Mouse (Mus musculus) midbrain, postnatal 0 days (tissue): ENCODE results near the gene Tekt5. TPM values are rescaled to one million over a fixed set of nuclear protein-coding genes. Genes with fewer than 3 reads are reported as not detected.

Experiments
- ATAC-seq: fragments of 200-750 bp; cut with Nextera tagmentation; 2 replicates; pipeline ENCODE4 v1.8.0; 2017; ENCODE audit warnings: moderate number of reproducible peaks, mild to moderate bottlenecking, moderate TSS enrichment, moderate library complexity; ENCODE audit not compliant: low FRiP score
- DNase-seq: peaks from one replicate; pipeline ENCODE4 v3.0.0-alpha.2; 2015; ENCODE audit warnings: low spot score
- H3K27ac ChIP-seq: fragments of 300-500 bp; sonication (generic); 2 replicates; pipeline ENCODE4 v1.5.1; 2014; ENCODE audit warnings: low read depth, mild to moderate bottlenecking, low read length, mixed read lengths
- H3K27me3 ChIP-seq: fragments of 300-500 bp; sonication (generic); 2 replicates; pipeline ENCODE4 v1.6.1; 2014; ENCODE audit warnings: low read length, control low read depth, mixed read lengths; ENCODE audit not compliant: insufficient read depth
- H3K36me3 ChIP-seq: fragments of 300-500 bp; sonication (generic); 2 replicates; pipeline ENCODE4 v1.6.1; 2014; ENCODE audit warnings: low read length, control low read depth, mixed read lengths; ENCODE audit not compliant: insufficient read depth
- H3K4me1 ChIP-seq: fragments of 300-500 bp; sonication (generic); 2 replicates; pipeline ENCODE4 v1.6.1; 2014; ENCODE audit warnings: mild to moderate bottlenecking, control low read depth, antibody characterized with exemption, low read length, mixed read lengths; ENCODE audit not compliant: insufficient read depth
- H3K4me2 ChIP-seq: fragments of 300-500 bp; sonication (generic); 2 replicates; pipeline ENCODE4 v1.6.1; 2014; ENCODE audit warnings: low read depth, mild to moderate bottlenecking, low read length, mixed read lengths; ENCODE audit not compliant: poor library complexity, severe bottlenecking
- H3K4me3 ChIP-seq: fragments of 300-500 bp; sonication (generic); 2 replicates; pipeline ENCODE4 v1.5.1; 2014; ENCODE audit warnings: low read depth, mild to moderate bottlenecking, low read length, moderate library complexity
- H3K9ac ChIP-seq: fragments of 300-500 bp; sonication (generic); replicated peaks from 2 replicates; pipeline ENCODE4 v1.6.1; 2014; ENCODE audit warnings: mild to moderate bottlenecking, low read length, moderate library complexity, mixed read lengths; ENCODE audit not compliant: poor library complexity, severe bottlenecking
- H3K9me3 ChIP-seq: fragments of 300-500 bp; sonication (generic); 2 replicates; pipeline ENCODE4 v1.6.1; 2016; ENCODE audit warnings: low read length, control low read depth
- CTCF ChIP-seq: IDR thresholded peaks from 2 replicates; pipeline ENCODE4 v1.5.1; 2016; ENCODE audit warnings: antibody characterized with exemption, mild to moderate bottlenecking
- WGBS: fragments of 180-500 bp; shearing (Covaris S2); extraction: QIAGEN DNeasy Blood & Tissue Kit; methylation state at CpG from one replicate; pipeline ENCODE4 v1.1.7; 2014; 5-methylcytosine and 5-hydroxymethylcytosine counted together
- polyA plus RNA-seq: library from polyadenylated mRNA; unstranded; fragments of >200 nt; fragmentation: Nextera tagmentation; extraction: Ambion mirVana; gene quantifications from 2 replicates; pipeline ENCODE4 v1.2.1, GENCODE M21; 2015
- total RNA-seq: library from RNA; depleted of rRNA; stranded (reverse); fragments of >200 nt; gene quantifications from 2 replicates; pipeline ENCODE4 v1.2.3, GENCODE M21; 2014

Tekt5 gene
- total and polyA plus RNA-seq, 2 experiments from 2014 or later = 11.2 to 29.3 TPM

- Histone ChIP-seq H3K4me3 (no peak overlapping the region), H3K36me3 (peaks cover 5% of the 10 kb centered on the region; the same call in 1 of the 2 replicates), H3K4me1 (no peaks in the 10 kb centered on the region), H3K9ac (no peak overlapping the region), H3K9me3 (no peaks in the 10 kb centered on the region), H3K4me2 (no peak overlapping the region), H3K27ac (no peak overlapping the region), H3K27me3 (no peaks in the 10 kb centered on the region)
- ATAC-seq = no peak
- no peak for DNase-seq
- no peak for TF ChIP-seq CTCF
- WGBS = 91% methylated on average over 5 of the region's 5 CpGs
Measured at GRCm38 (mm10) chr16:10433344-10433743, 38.1 kb upstream of the Tekt5 start.

DNA sequence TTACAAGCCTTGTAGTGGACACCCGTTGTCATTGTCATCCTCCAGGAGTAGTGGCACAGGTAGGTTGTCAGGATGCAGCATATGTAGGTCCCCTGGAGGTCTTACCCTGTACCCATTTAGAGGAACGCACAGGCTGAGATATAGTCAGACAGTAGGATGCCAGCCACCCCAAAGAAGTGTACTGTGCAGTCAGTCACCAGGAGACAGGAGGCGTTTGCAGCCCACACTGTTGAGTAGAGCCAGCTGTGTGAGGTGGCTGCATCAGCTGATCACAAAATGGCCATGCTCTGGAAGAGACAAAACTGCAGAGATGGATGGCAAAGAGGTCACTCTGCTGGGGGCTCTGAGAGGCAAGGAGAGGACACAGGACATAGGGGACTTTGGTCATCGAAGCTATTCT, 37.1 kb upstream of the Tekt5 start:
- ATAC-seq = no peak
- no peak for DNase-seq
- H3K4me2 ChIP-seq = no peak overlapping the region
- no peak overlapping the region for H3K4me3 ChIP-seq
- peaks cover 2% of the 10 kb centered on the region; the same call in 1 of the 2 replicates for H3K36me3 ChIP-seq
- H3K9ac ChIP-seq = no peak overlapping the region
- no peak for TF ChIP-seq CTCF
- no peaks in the 10 kb centered on the region for H3K9me3 ChIP-seq
- no peaks in the 10 kb centered on the region for H3K4me1 ChIP-seq
- no peaks in the 10 kb centered on the region for H3K27me3 ChIP-seq
- WGBS = 89% methylated on average over 4 of the region's 4 CpGs
- H3K27ac ChIP-seq = no peak overlapping the region

DNA sequence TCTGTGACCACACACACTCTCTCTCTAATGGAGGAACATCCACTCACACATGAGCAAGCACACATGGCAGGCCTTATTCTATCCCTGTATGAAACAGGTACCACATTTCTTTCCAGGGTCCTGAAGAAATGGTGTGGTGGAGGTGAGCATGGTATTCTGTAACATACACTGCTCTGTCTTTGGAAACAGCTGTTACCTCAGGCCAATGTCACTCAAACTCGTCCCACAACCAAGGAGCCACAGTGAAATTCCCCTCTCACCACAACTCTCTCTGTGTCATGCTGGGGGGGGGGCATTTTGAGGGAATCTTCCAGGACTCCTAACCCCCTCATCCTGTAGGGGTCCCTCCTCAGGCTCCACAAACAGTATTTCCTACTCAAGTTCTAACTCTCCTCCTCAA, 36.6 kb upstream of the Tekt5 start:
- WGBS = 68% methylated on average over 1 of the region's 1 CpGs
- no peak for TF ChIP-seq CTCF
- Histone ChIP-seq H3K9me3 (no peaks in the 10 kb centered on the region), H3K36me3 (peaks cover 7% of the 10 kb centered on the region), H3K27me3 (no peaks in the 10 kb centered on the region), H3K4me3 (no peak overlapping the region), H3K27ac (no peak overlapping the region), H3K9ac (no peak overlapping the region), H3K4me1 (no peaks in the 10 kb centered on the region), H3K4me2 (no peak overlapping the region)
- ATAC-seq (no peak), DNase-seq (no peak)

DNA sequence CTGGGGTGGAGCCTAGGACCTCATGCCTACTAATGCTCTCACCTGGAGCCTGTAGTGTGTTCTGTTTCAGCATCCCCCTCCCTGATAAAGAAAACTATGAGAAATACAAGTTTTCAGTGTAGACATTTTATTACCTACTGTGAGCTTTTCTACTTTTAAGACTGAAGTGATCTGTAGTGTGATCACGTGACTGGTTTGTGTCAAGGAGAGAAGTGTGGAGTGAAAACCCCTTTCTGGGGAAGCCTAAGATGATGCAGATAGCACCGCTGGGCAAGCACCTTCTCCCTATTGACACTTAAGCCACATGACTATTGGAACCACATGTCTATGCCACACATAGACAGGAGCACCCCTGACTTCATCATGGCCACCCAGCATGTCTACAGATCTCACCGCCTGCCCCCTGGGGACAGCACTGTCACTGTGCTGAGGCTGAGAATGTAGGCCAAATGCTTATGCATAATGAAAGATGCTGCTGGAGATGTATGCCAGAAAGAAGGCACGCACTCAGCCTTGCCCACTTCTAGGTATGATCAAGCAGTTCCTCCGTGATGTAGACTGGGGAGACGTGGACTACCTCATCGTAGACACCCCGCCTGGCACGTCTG, 25.3 kb upstream of the Tekt5 start:
- Histone ChIP-seq H3K36me3 (peaks cover 66% of the 10 kb centered on the region), H3K27ac (no peak overlapping the region), H3K27me3 (no peaks in the 10 kb centered on the region), H3K4me1 (no peaks in the 10 kb centered on the region), H3K9ac (no peak overlapping the region), H3K4me2 (no peak overlapping the region), H3K4me3 (no peak overlapping the region), H3K9me3 (no peaks in the 10 kb centered on the region)
- no peak for TF ChIP-seq CTCF
- DNase-seq (no peak), ATAC-seq (no peak)
- WGBS = 96% methylated on average over 9 of the region's 9 CpGs

DNA sequence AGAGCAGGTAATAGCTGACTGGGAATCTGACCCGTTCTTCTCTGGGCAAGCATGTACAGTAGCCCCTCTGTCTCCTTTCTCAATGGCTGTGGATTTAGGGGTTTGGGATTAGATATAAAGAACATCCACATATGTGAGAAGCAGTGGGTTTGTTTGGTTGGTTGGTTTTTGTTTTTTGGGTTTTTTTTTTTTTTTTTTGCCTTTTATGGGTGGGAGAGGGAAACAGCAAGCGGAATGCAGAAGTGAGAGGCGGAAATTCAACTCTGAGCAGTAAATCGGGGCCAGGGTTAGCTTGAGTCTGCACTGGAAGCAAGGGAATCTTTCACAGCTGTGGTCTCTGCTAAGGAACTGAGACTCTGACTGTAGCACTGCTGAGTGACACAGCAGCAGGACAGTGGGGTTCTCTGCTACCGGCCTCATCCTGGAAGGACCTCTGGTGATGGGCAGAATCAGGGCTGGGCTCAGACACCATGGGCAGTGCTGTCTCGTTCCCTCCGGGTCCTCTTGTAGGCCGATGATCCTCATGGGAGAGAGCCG, 22.5 kb upstream of the Tekt5 start:
- H3K4me1 ChIP-seq = no peaks in the 10 kb centered on the region; the same call in 1 of the 2 replicates
- DNase-seq (no peak), ATAC-seq (no peak)
- H3K27ac ChIP-seq = no peak overlapping the region
- peaks cover 53% of the 10 kb centered on the region for H3K36me3 ChIP-seq
- no peak for TF ChIP-seq CTCF
- WGBS = 96% methylated on average over 9 of the region's 9 CpGs
- H3K9me3 ChIP-seq = no peaks in the 10 kb centered on the region
- H3K4me2 ChIP-seq = no peak overlapping the region
- no peak overlapping the region for H3K9ac ChIP-seq
- H3K4me3 ChIP-seq = no peak overlapping the region
- no peaks in the 10 kb centered on the region for H3K27me3 ChIP-seq

DNA sequence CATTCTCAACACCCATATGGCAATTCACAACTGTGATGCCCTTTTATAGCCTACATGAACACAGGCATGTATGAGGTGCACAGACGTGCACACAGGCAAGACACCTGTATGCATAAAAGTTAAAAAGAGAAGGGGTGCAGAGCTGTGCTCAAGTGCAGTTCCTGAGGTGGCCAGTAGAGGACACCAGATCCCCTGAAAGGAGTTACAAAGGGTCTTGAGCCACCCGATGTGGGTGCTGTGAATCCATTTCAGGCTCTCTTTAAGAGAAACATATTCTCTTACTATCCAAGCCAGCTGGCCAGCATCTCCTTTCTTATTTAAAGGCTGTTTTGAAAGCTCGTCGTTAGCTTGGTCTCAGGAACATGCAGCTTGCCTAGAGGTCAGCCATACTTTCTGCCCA, 21.6 kb upstream of the Tekt5 start:
- H3K9ac ChIP-seq = no peak overlapping the region
- no peaks in the 10 kb centered on the region for H3K9me3 ChIP-seq
- no peak overlapping the region for H3K4me2 ChIP-seq
- H3K27me3 ChIP-seq = no peaks in the 10 kb centered on the region
- DNase-seq (no peak), ATAC-seq (no peak)
- H3K4me1 ChIP-seq = no peaks in the 10 kb centered on the region; the same call in 1 of the 2 replicates
- TF ChIP-seq CTCF = peak; percentile 52
- peaks cover 45% of the 10 kb centered on the region for H3K36me3 ChIP-seq
- H3K4me3 ChIP-seq = no peak overlapping the region
- H3K27ac ChIP-seq = no peak overlapping the region
- WGBS = 90% methylated on average over 4 of the region's 4 CpGs
